In genomic region chr7:17056601-17057523, GRCm38 (mm10) we compare ENCODE assay signal across 9 mouse cellular contexts. TPM values are rescaled to one million over a fixed set of nuclear protein-coding genes. Genes with fewer than 3 reads are reported as not detected.
DNase-seq lines count a peak whose midpoint lies in the region; ATAC-seq and TF ChIP-seq lines count a peak whose summit lies in the region.
"Had no signal": no experiment of that assay in that cellular context is flagged by ENCODE, and none has a peak within 500 bp of the region (broad histone marks: within the 10 kb centered on the region; RNA-seq: fewer than 3 reads in every experiment).

No protein-coding gene starts in this region.

- WGBS in embryonic facial prominence, embryonic 15.5 days = 28% methylated on average over 14 of the region's 14 CpGs
- 34% methylated on average over 14 of the region's 14 CpGs for WGBS in hindbrain, embryonic 14.5 days
- 13% methylated on average over 14 of the region's 14 CpGs for WGBS in liver, embryonic 12.5 days (ENCODE audit: insufficient replicate concordance)
- WGBS in neural tube, embryonic 11.5 days = 36% methylated on average over 14 of the region's 14 CpGs

- peak overlapping the region; percentile 67 to 82 for H3K4me3 ChIP-seq in ES-E14 (ENCODE audit: insufficient read depth in 1 of 2, low read depth in 1 of 2, low read length in 2 of 2, poor library complexity in 1 of 2, severe bottlenecking in 1 of 2)
- peak overlapping the region; percentile 51 for H3K4me3 ChIP-seq in embryonic facial prominence, embryonic 15.5 days (replicated peaks)
- peak overlapping the region; percentile 38 for H3K4me3 ChIP-seq in hindbrain, embryonic 14.5 days (replicated peaks; ENCODE audit: low read length)
- peak overlapping the region; percentile 69 for H3K4me3 ChIP-seq in liver, embryonic 12.5 days
- H3K4me3 ChIP-seq in neural tube, embryonic 11.5 days (ENCODE audit: low read depth, low read length) = peak overlapping the region; percentile 33

- peak; percentile 30 for DNase-seq in gastrocnemius, adult 18-20 months (ENCODE audit: low spot score)
- DNase-seq in gastrocnemius, adult 8-10 months (ENCODE audit: low spot score in 2 of 2) = no peak
- DNase-seq in ES-E14 (ENCODE audit: low read depth, low spot score) = no peak
- no peak for DNase-seq in hindbrain, embryonic 14.5 days (ENCODE audit: low spot score)
- DNase-seq in neural tube, embryonic 11.5 days (ENCODE audit: low spot score) = peak; percentile 45

- H3K27me3 ChIP-seq in embryonic facial prominence, embryonic 15.5 days = no peaks in the 10 kb centered on the region
- 0 out of 2 replicates have a peak, but pooled peaks cover 3% of the 10 kb centered on the region for H3K27me3 ChIP-seq in hindbrain, embryonic 14.5 days (ENCODE audit: control insufficient read depth, insufficient read depth, low read length)
- peaks cover 13% of the 10 kb centered on the region for H3K27me3 ChIP-seq in liver, embryonic 12.5 days (replicated peaks)
- H3K27me3 ChIP-seq in neural tube, embryonic 11.5 days (ENCODE audit: control insufficient read depth, insufficient read depth, low read length) = no peaks in the 10 kb centered on the region
- H3K27me3 ChIP-seq: Patski had no signal

- peaks cover 3 to 5% of the 10 kb centered on the region in 2 experiments; a peak in 3 of 4 replicates for H3K4me1 ChIP-seq in ES-E14 (ENCODE audit: control insufficient read depth in 2 of 2, insufficient read depth in 2 of 2, low read length in 2 of 2, poor library complexity in 1 of 2)
- peaks cover 63% of the 10 kb centered on the region for H3K4me1 ChIP-seq in embryonic facial prominence, embryonic 15.5 days
- H3K4me1 ChIP-seq in hindbrain, embryonic 14.5 days (replicated peaks; ENCODE audit: control insufficient read depth, insufficient read depth, low read length) = peaks cover 20% of the 10 kb centered on the region
- peaks cover 69% of the 10 kb centered on the region for H3K4me1 ChIP-seq in liver, embryonic 12.5 days
- H3K4me1 ChIP-seq in neural tube, embryonic 11.5 days (ENCODE audit: control insufficient read depth, insufficient read depth, low read length) = peaks cover 10% of the 10 kb centered on the region

- H3K27ac ChIP-seq in ES-E14 (ENCODE audit: insufficient read depth, low read depth, low read length, poor library complexity, severe bottlenecking) = peak overlapping the region; percentile 73
- H3K27ac ChIP-seq in embryonic facial prominence, embryonic 15.5 days (replicated peaks) = peak overlapping the region; percentile 97
- peak overlapping the region; percentile 49 for H3K27ac ChIP-seq in hindbrain, embryonic 14.5 days
- H3K27ac ChIP-seq in liver, embryonic 12.5 days = peak overlapping the region; percentile 98
- 0 out of 2 replicates have a peak overlapping the region, but pooled peaks have one; percentile 8 for H3K27ac ChIP-seq in neural tube, embryonic 11.5 days (ENCODE audit: low read depth, low read length)

- no peaks in the 10 kb centered on the region for H3K36me3 ChIP-seq in ES-E14 (ENCODE audit: control insufficient read depth, insufficient read depth, low read length, poor library complexity, severe bottlenecking)
- H3K36me3 ChIP-seq in embryonic facial prominence, embryonic 15.5 days = peaks cover 22% of the 10 kb centered on the region
- H3K36me3 ChIP-seq in hindbrain, embryonic 14.5 days (replicated peaks; ENCODE audit: control insufficient read depth, insufficient read depth) = no peaks in the 10 kb centered on the region
- peaks cover 25% of the 10 kb centered on the region for H3K36me3 ChIP-seq in liver, embryonic 12.5 days
- no peaks in the 10 kb centered on the region for H3K36me3 ChIP-seq in neural tube, embryonic 11.5 days (ENCODE audit: control insufficient read depth, insufficient read depth, low read length)

- peak overlapping the region; percentile 82 for H3K4me2 ChIP-seq in embryonic facial prominence, embryonic 15.5 days (replicated peaks)
- H3K4me2 ChIP-seq in hindbrain, embryonic 14.5 days (replicated peaks) = peak overlapping the region; percentile 63
- peak overlapping the region; percentile 96 for H3K4me2 ChIP-seq in liver, embryonic 12.5 days
- peak overlapping the region; percentile 68 for H3K4me2 ChIP-seq in neural tube, embryonic 11.5 days (ENCODE audit: low read depth)

- in situ Hi-C loops in ES-E14 (cut with MboI; ENCODE audit: low sequenced_read_pairs in 2 of 2, unreplicated experiment in 2 of 2) = no loop called here

- no peak for ATAC-seq in embryonic facial prominence, embryonic 15.5 days (ENCODE audit: insufficient number of reproducible peaks, low FRiP score, low TSS enrichment, low read depth)
- peak; percentile 22; the same call in 1 of the 2 replicates for ATAC-seq in hindbrain, embryonic 14.5 days (ENCODE audit: low FRiP score)
- peak; percentile 78 for ATAC-seq in liver, embryonic 12.5 days
- ATAC-seq in neural tube, embryonic 11.5 days (ENCODE audit: insufficient read depth, low FRiP score, low TSS enrichment) = no peak
- ATAC-seq in monocyte, adult 5-6 weeks (replicated peaks; ENCODE audit: insufficient number of reproducible peaks, low FRiP score, low TSS enrichment, poor library complexity, severe bottlenecking) = no peak
- ATAC-seq: Patski had no signal

- H3K9me3 ChIP-seq in ES-E14 (ENCODE audit: control insufficient read depth, insufficient read depth, low read depth, low read length) = no peaks in the 10 kb centered on the region
- H3K9me3 ChIP-seq in embryonic facial prominence, embryonic 15.5 days (replicated peaks) = no peaks in the 10 kb centered on the region
- no peaks in the 10 kb centered on the region for H3K9me3 ChIP-seq in hindbrain, embryonic 14.5 days (ENCODE audit: control insufficient read depth, low read length)
- H3K9me3 ChIP-seq in liver, embryonic 12.5 days (replicated peaks) = no peaks in the 10 kb centered on the region
- 0 out of 2 replicates have a peak, but pooled peaks cover 2% of the 10 kb centered on the region for H3K9me3 ChIP-seq in neural tube, embryonic 11.5 days (ENCODE audit: control insufficient read depth, low read length)

- peak overlapping the region; percentile 85 for H3K9ac ChIP-seq in ES-E14 (ENCODE audit: insufficient read depth, low read depth, low read length, poor library complexity, severe bottlenecking)
- peak overlapping the region; percentile 33 for H3K9ac ChIP-seq in embryonic facial prominence, embryonic 15.5 days
- H3K9ac ChIP-seq in hindbrain, embryonic 14.5 days = peak overlapping the region; percentile 65
- peak overlapping the region; percentile 84 for H3K9ac ChIP-seq in liver, embryonic 12.5 days
- peak overlapping the region; percentile 35; the same call in 1 of the 2 replicates for H3K9ac ChIP-seq in neural tube, embryonic 11.5 days (ENCODE audit: low read length)

TF ChIP-seq in ES-E14, 5 proteins besides CTCF, POLR2A, EP300 and RAD21:
- peak; percentile 42; the same call in 1 of the 2 replicates for TF ChIP-seq MAFK (IDR thresholded peaks at IDR 0.05; ENCODE audit: insufficient read depth, low read depth, low read length)
- TF ChIP-seq ZNF384 (IDR thresholded peaks at IDR 0.05; ENCODE audit: low read depth, low read length) = no peak

RNA-seq across cellular contexts. Expression of gene Hif3a, which starts 5.4 kb away (rescaled TPM):
- 1 to 10 TPM in 1 of 2 experiments, under 1 TPM in 1; 0.64 to 1.6 TPM for total RNA-seq in gastrocnemius, adult 18-20 months (2021)
- total RNA-seq in gastrocnemius, adult 8-10 months (2022) = 1 to 10 TPM in 2 of 4 experiments, under 1 TPM in 2; 0.75 to 1.7 (median 1.00) TPM
- 2.3 and 4.9 TPM in 2 replicates for total RNA-seq in ES-E14 (2012; rRNA removed)
- polyA plus RNA-seq in embryonic facial prominence, embryonic 15.5 days (2015; fragmentation: Nextera tagmentation; extraction: Ambion mirVana) = 27.9 and 31.2 TPM in 2 replicates
- polyA plus RNA-seq in hindbrain, embryonic 14.5 days (2014; fragmentation: Nextera tagmentation; extraction: Ambion mirVana) = 4.9 and 6.9 TPM in 2 replicates
- polyA plus RNA-seq in liver, embryonic 12.5 days (2016; fragmentation: Nextera tagmentation; extraction: Ambion mirVana) = 21.1 and 22.6 TPM in 2 replicates
- 6.9 and 7.6 TPM in 2 replicates for polyA plus RNA-seq in neural tube, embryonic 11.5 days (2014; fragmentation: Nextera tagmentation; extraction: Ambion mirVana)
- total RNA-seq in monocyte, adult 5-6 weeks (2017) = not detected in 3 replicates

RNA-seq across cellular contexts. Expression of gene Psg16, which starts 17.0 kb away (rescaled TPM):
- total RNA-seq in gastrocnemius, adult 18-20 months (2021) = under 1 TPM in 1 of 2 experiments, not detected in 1; 0.17 TPM
- under 1 TPM in 2 of 4 experiments, not detected in 2; 0.09 to 0.15 TPM for total RNA-seq in gastrocnemius, adult 8-10 months (2022)
- 0.26 and 0.31 TPM in 2 replicates for total RNA-seq in ES-E14 (2012; rRNA removed)
- 0.11 and 0.13 TPM in 2 replicates for polyA plus RNA-seq in embryonic facial prominence, embryonic 15.5 days (2015; fragmentation: Nextera tagmentation; extraction: Ambion mirVana)
- 3.1 and 3.6 TPM in 2 replicates for polyA plus RNA-seq in hindbrain, embryonic 14.5 days (2014; fragmentation: Nextera tagmentation; extraction: Ambion mirVana)
- 0.06 and 0.13 TPM in 2 replicates for polyA plus RNA-seq in liver, embryonic 12.5 days (2016; fragmentation: Nextera tagmentation; extraction: Ambion mirVana)
- polyA plus RNA-seq in neural tube, embryonic 11.5 days (2014; fragmentation: Nextera tagmentation; extraction: Ambion mirVana) = 0.09 TPM in 1 of 2 replicates, not detected in the other
- total RNA-seq in monocyte, adult 5-6 weeks (2017) = 0.19 to 0.64 TPM (median 0.29 TPM) in 3 replicates

RNA-seq across cellular contexts. Expression of gene Ppp5c, which starts 29.1 kb away (rescaled TPM):
- total RNA-seq in gastrocnemius, adult 18-20 months (2021) = 10 to 100 TPM; 62.4 to 63.0 TPM
- 10 to 100 TPM; 53.5 to 62.3 (median 60.6) TPM for total RNA-seq in gastrocnemius, adult 8-10 months (2022)
- total RNA-seq in ES-E14 (2012; rRNA removed) = 112 and 127 TPM in 2 replicates
- polyA plus RNA-seq in embryonic facial prominence, embryonic 15.5 days (2015; fragmentation: Nextera tagmentation; extraction: Ambion mirVana) = 112 and 113 TPM in 2 replicates
- 123 and 129 TPM in 2 replicates for polyA plus RNA-seq in hindbrain, embryonic 14.5 days (2014; fragmentation: Nextera tagmentation; extraction: Ambion mirVana)
- polyA plus RNA-seq in liver, embryonic 12.5 days (2016; fragmentation: Nextera tagmentation; extraction: Ambion mirVana) = 70.3 and 75.2 TPM in 2 replicates
- polyA plus RNA-seq in neural tube, embryonic 11.5 days (2014; fragmentation: Nextera tagmentation; extraction: Ambion mirVana) = 120 and 128 TPM in 2 replicates
- total RNA-seq in monocyte, adult 5-6 weeks (2017) = 25.8 to 48.8 TPM (median 35.1 TPM) in 3 replicates

Comparison
In these comparisons a context has a peak if more than half of its experiments do, and no peak if none do; other contexts are left out.
1. DNase-seq: peak in gastrocnemius, adult 18-20 months (single experiment) and neural tube, embryonic 11.5 days (single experiment); none in gastrocnemius, adult 8-10 months (0 of 2), ES-E14 (single experiment) and hindbrain, embryonic 14.5 days (single experiment).
2. H3K27ac ChIP-seq: peak in every context shown above with its lines; median percentile 98 in liver, embryonic 12.5 days; 97 in embryonic facial prominence, embryonic 15.5 days; 73 in ES-E14; 49 in hindbrain, embryonic 14.5 days; 8 in neural tube, embryonic 11.5 days.
3. H3K9ac ChIP-seq: peak in every context shown above with its lines; median percentile 85 in ES-E14; 84 in liver, embryonic 12.5 days; 65 in hindbrain, embryonic 14.5 days; 35 in neural tube, embryonic 11.5 days; 33 in embryonic facial prominence, embryonic 15.5 days.
4. ATAC-seq: peak in hindbrain, embryonic 14.5 days (single experiment) and liver, embryonic 12.5 days (single experiment); none in embryonic facial prominence, embryonic 15.5 days (single experiment), neural tube, embryonic 11.5 days (single experiment) and monocyte, adult 5-6 weeks (single experiment).
5. Peak in every context shown above with its lines, with median percentiles within 50 percentile points of each other: H3K4me3 ChIP-seq and H3K4me2 ChIP-seq.